Mouse (Mus musculus) kidney, embryonic 16.5 days (tissue): ENCODE measurements around the gene Gm12117. TPM values are rescaled to one million over a fixed set of nuclear protein-coding genes. Genes with fewer than 3 reads are reported as not detected.

Source experiments
- ATAC-seq: fragments of 200-750 bp; cut with Nextera tagmentation; 2 replicates; pipeline ENCODE4 v1.8.0; 2017; ENCODE audit warnings: moderate TSS enrichment; ENCODE audit not compliant: low FRiP score, low TSS enrichment
- H3K27ac ChIP-seq: fragments of 300-500 bp; sonication (generic); 2 replicates; pipeline ENCODE4 v1.5.1; 2014; ENCODE audit warnings: low read length
- H3K27me3 ChIP-seq: fragments of 300-500 bp; sonication (generic); 2 replicates; pipeline ENCODE4 v1.6.1; 2014; ENCODE audit warnings: low read length, control low read depth, mixed read lengths; ENCODE audit not compliant: insufficient read depth
- H3K36me3 ChIP-seq: fragments of 300-500 bp; sonication (generic); 2 replicates; pipeline ENCODE4 v1.6.1; 2014; ENCODE audit warnings: low read length, control low read depth, mixed read lengths; ENCODE audit not compliant: insufficient read depth
- H3K4me1 ChIP-seq: fragments of 300-500 bp; sonication (generic); 2 replicates; pipeline ENCODE4 v1.6.1; 2014; ENCODE audit warnings: low read length, control low read depth, mixed read lengths; ENCODE audit not compliant: insufficient read depth
- H3K4me2 ChIP-seq: fragments of 300-500 bp; sonication (generic); replicated peaks from 2 replicates; pipeline ENCODE4 v1.6.1; 2014; ENCODE audit warnings: low read depth, low read length
- H3K4me3 ChIP-seq: fragments of 300-500 bp; sonication (generic); 2 replicates; pipeline ENCODE4 v1.5.1; 2014; ENCODE audit warnings: mild to moderate bottlenecking, low read length
- H3K9ac ChIP-seq: fragments of 300-500 bp; sonication (generic); replicated peaks from 2 replicates; pipeline ENCODE4 v1.6.1; 2014; ENCODE audit warnings: low read length
- H3K9me3 ChIP-seq: fragments of 300-500 bp; sonication (generic); 2 replicates; pipeline ENCODE4 v1.6.1; 2016; ENCODE audit warnings: low read length, control low read depth
- WGBS: fragments of 180-500 bp; shearing (Covaris S2); extraction: QIAGEN DNeasy Blood & Tissue Kit; methylation state at CpG from one replicate; pipeline ENCODE4 v1.1.7; 2014; 5-methylcytosine and 5-hydroxymethylcytosine counted together
- polyA plus RNA-seq: library from polyadenylated mRNA; unstranded; fragments of >200 nt; fragmentation: Nextera tagmentation; extraction: Ambion mirVana; gene quantifications from 2 replicates; pipeline ENCODE4 v1.2.1, GENCODE M21; 2015

The Gm12117 gene
- polyA plus RNA-seq = not detected in 2 replicates

- H3K9me3 ChIP-seq = no peaks in the 10 kb centered on the region
- 91% methylated on average over 3 of the region's 3 CpGs for WGBS
- no peaks in the 10 kb centered on the region for H3K27me3 ChIP-seq
- H3K9ac ChIP-seq = no peak within 1 kb of the TSS
- no peaks in the 10 kb centered on the region for H3K36me3 ChIP-seq
- H3K4me3 ChIP-seq = no peak within 1 kb of the TSS
- H3K4me1 ChIP-seq = no peaks in the 10 kb centered on the region
- H3K4me2 ChIP-seq = no peak within 1 kb of the TSS
- no peak within 1 kb of the TSS for H3K27ac ChIP-seq
- ATAC-seq = no peak
Measured at GRCm38 (mm10) chr11:33276637-33277036, at the start of gene Gm12117. Gm12117 (minus strand) TSS chr11:33276737.

- ATAC-seq = no peak
- Histone ChIP-seq H3K4me1 (no peaks in the 10 kb centered on the region), H3K4me2 (no peak overlapping the region), H3K4me3 (no peak overlapping the region), H3K27me3 (no peaks in the 10 kb centered on the region), H3K27ac (no peak overlapping the region), H3K9me3 (no peaks in the 10 kb centered on the region), H3K36me3 (no peaks in the 10 kb centered on the region), H3K9ac (no peak overlapping the region)
- 67% methylated on average over 7 of the region's 7 CpGs for whole genome bisulfite sequencing
Measured at GRCm38 (mm10) chr11:33319006-33319611, 42.6 kb upstream of the Gm12117 start.

- Histone ChIP-seq H3K4me3 (no peak overlapping the region), H3K36me3 (no peaks in the 10 kb centered on the region), H3K27me3 (no peaks in the 10 kb centered on the region), H3K4me1 (no peaks in the 10 kb centered on the region), H3K27ac (no peak overlapping the region), H3K9ac (no peak overlapping the region), H3K9me3 (no peaks in the 10 kb centered on the region), H3K4me2 (no peak overlapping the region)
- WGBS = 48% methylated on average over 4 of the region's 4 CpGs
- ATAC-seq = no peak
Measured at GRCm38 (mm10) chr11:33309566-33309965, 33.0 kb upstream of the Gm12117 start.

- H3K36me3 ChIP-seq = no peaks in the 10 kb centered on the region
- 45% methylated on average over 8 of the region's 8 CpGs for WGBS
- no peak overlapping the region for H3K4me2 ChIP-seq
- H3K27ac ChIP-seq = no peak overlapping the region
- no peaks in the 10 kb centered on the region for H3K9me3 ChIP-seq
- no peak overlapping the region for H3K4me3 ChIP-seq
- no peaks in the 10 kb centered on the region for H3K27me3 ChIP-seq
- no peaks in the 10 kb centered on the region for H3K4me1 ChIP-seq
- H3K9ac ChIP-seq = no peak overlapping the region
- no peak for ATAC-seq
Measured at GRCm38 (mm10) chr11:33300859-33301258, 24.3 kb upstream of the Gm12117 start.

GRCm38 (mm10) chr11:33299371-33299770 lies 22.8 kb upstream of the Gm12117 start:
- WGBS = 44% methylated on average over 11 of the region's 11 CpGs
- Histone ChIP-seq H3K4me2 (no peak overlapping the region), H3K27me3 (no peaks in the 10 kb centered on the region), H3K4me3 (no peak overlapping the region), H3K27ac (no peak overlapping the region), H3K4me1 (peaks cover 4% of the 10 kb centered on the region; the same call in 1 of the 2 replicates), H3K36me3 (no peaks in the 10 kb centered on the region), H3K9me3 (no peaks in the 10 kb centered on the region), H3K9ac (no peak overlapping the region)
- no peak for ATAC-seq

GRCm38 (mm10) chr11:33297121-33297520 lies 20.6 kb upstream of the Gm12117 start:
- Histone ChIP-seq H3K4me1 (peaks cover 15% of the 10 kb centered on the region; the same call in 1 of the 2 replicates), H3K36me3 (no peaks in the 10 kb centered on the region), H3K27me3 (no peaks in the 10 kb centered on the region), H3K9me3 (no peaks in the 10 kb centered on the region), H3K4me2 (no peak overlapping the region), H3K9ac (no peak overlapping the region), H3K27ac (no peak overlapping the region), H3K4me3 (no peak overlapping the region)
- no peak for ATAC-seq
- WGBS = 87% methylated on average over 8 of the region's 8 CpGs

- no peak for ATAC-seq
- Histone ChIP-seq H3K4me1 (peaks cover 15% of the 10 kb centered on the region; the same call in 1 of the 2 replicates), H3K27ac (no peak overlapping the region), H3K9me3 (no peaks in the 10 kb centered on the region), H3K4me2 (no peak overlapping the region), H3K27me3 (no peaks in the 10 kb centered on the region), H3K36me3 (no peaks in the 10 kb centered on the region), H3K9ac (no peak overlapping the region), H3K4me3 (no peak overlapping the region)
- 16% methylated on average over 3 of the region's 3 CpGs for WGBS
Measured at GRCm38 (mm10) chr11:33295422-33295821, 18.9 kb upstream of the Gm12117 start.

GRCm38 (mm10) chr11:33294063-33294462 lies 17.5 kb upstream of the Gm12117 start:
- no peak overlapping the region for H3K4me3 ChIP-seq
- peak; percentile 87 for ATAC-seq
- no peak overlapping the region for H3K4me2 ChIP-seq
- H3K4me1 ChIP-seq = peaks cover 15% of the 10 kb centered on the region; the same call in 1 of the 2 replicates
- no peaks in the 10 kb centered on the region for H3K36me3 ChIP-seq
- no peak overlapping the region for H3K9ac ChIP-seq
- H3K27me3 ChIP-seq = no peaks in the 10 kb centered on the region
- WGBS = 18% methylated on average over 6 of the region's 6 CpGs
- H3K27ac ChIP-seq = 0 out of 2 replicates have a peak overlapping the region, but pooled peaks have one; percentile 4
- no peaks in the 10 kb centered on the region for H3K9me3 ChIP-seq

- Histone ChIP-seq H3K4me2 (no peak overlapping the region), H3K9ac (no peak overlapping the region), H3K36me3 (no peaks in the 10 kb centered on the region), H3K27ac (no peak overlapping the region), H3K9me3 (no peaks in the 10 kb centered on the region), H3K4me3 (no peak overlapping the region), H3K27me3 (no peaks in the 10 kb centered on the region), H3K4me1 (no peaks in the 10 kb centered on the region)
- ATAC-seq = no peak
- WGBS = 91% methylated on average over 2 of the region's 2 CpGs
Measured at GRCm38 (mm10) chr11:33278571-33278970, 2.0 kb upstream of the Gm12117 start.

GRCm38 (mm10) chr11:33274816-33275215 lies 1.7 kb downstream of the Gm12117 start:
- Histone ChIP-seq H3K4me1 (no peaks in the 10 kb centered on the region), H3K36me3 (no peaks in the 10 kb centered on the region), H3K27me3 (no peaks in the 10 kb centered on the region), H3K4me3 (no peak overlapping the region), H3K4me2 (no peak overlapping the region), H3K27ac (no peak overlapping the region), H3K9ac (no peak overlapping the region), H3K9me3 (no peaks in the 10 kb centered on the region)
- WGBS = 15% methylated on average over 3 of the region's 3 CpGs
- ATAC-seq = peak; percentile 63; the same call in 1 of the 2 replicates
